Mouse (Mus musculus) bone marrow macrophage, adult 2 months (primary cell): ENCODE results near the gene P2ry10b.

Experiments used
- CTCF ChIP-seq: IDR thresholded peaks from 2 replicates; pipeline ENCODE4 v1.5.1; 2012; ENCODE audit warnings: low read depth, mild to moderate bottlenecking, low read length, moderate library complexity
- POLR2A ChIP-seq: IDR thresholded peaks from 2 replicates; pipeline ENCODE4 v1.6.1; 2012; ENCODE audit warnings: mild to moderate bottlenecking, low read depth, low read length, borderline replicate concordance

GRCm38 (mm10) chrX:107143184-107143583 is 5.5 kb upstream of the P2ry10b start:
- TF ChIP-seq POLR2A (no peak), CTCF (no peak)
